Mouse (Mus musculus) gastrocnemius, postnatal 25 days (tissue): ENCODE data around the gene Gstt2. TPM values are rescaled to one million over a fixed set of nuclear protein-coding genes. Genes with fewer than 3 reads are reported as not detected.
"Not testable (repeated sequence)": the region's sequence is repeated elsewhere in the genome, so short reads cannot be mapped to it uniquely, and the experiment has no call there.

ENCODE experiments used
- DNase-seq: peaks from one replicate; pipeline ENCODE4 v3.0.0; 2022
- total RNA-seq, 2 experiments: library from RNA; stranded (reverse); gene quantifications; 1 replicate in 1 of 2; 2 replicates in 1 of 2; pipeline ENCODE4 v1.2.3; 2021

Gene Gstt2
- total RNA-seq, 2 experiments from 2014 or later, result 3.5 to 6.1 TPM

DNA sequence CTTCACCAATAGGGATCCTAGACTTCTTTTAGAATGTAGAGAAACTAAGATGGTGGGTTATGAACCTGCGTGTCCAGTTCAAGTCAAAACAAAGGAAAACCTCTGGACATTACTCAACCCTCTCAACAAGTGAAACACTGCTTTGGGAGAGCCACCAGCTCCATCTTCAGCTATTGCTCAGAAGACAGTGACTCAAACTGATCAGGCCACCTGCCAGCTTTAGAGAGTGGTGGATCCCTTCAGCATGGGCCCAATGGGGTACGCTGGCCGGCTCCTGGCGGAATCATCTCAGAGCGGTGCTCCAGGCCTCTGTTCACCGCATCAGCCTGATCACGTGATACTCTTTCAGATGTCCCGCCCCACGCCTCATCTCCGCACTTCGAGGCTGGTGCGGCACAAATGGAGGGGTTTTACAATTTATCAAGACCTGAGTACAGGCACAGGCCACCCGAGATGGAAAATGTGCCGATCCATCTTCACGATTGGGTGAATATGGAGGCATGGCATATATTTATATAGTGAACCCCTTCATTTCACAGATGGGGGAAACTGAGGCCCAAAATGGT is 18.3 kb upstream of the Gstt2 start:
- DNase-seq, result no peak

DNA sequence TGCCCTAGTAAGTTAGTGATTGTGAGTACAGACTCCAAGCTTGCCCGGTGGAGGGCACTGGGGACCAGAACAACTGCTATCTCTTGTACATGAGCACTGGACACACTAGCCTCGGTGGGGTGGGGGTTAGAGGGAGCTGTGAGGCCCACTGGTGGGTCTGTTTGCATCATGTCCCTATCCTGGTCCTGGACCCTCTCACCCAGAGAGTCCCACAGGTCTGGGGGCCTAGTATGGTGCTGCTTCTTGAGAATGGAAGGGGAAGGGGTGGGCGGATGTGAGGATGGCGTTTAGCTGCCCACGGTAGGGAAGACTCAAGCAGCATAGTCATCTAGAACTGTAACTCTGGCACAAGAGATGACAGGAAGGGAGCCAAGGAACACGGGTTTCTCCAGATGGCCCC is 17.6 kb upstream of the Gstt2 start:
- DNase-seq, result no peak

DNA sequence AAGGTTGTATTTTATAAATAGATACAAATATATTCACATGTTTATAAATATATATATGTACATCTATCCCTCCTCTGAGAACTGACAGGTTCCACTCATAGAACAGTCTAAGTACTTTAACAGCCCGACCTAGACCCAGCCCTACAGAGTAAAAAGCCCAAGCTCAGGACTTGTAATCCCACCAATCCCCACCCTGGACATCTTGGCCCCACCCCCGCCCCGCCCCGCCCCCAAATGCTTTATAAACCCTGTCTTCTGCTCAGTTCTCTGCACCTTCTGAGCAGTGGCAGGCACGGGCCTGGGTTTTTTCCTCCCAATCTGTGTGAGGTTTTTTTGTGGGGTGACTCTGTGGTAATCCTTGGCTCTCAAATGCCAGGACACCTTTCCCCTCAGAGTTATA is 16.9 kb upstream of the Gstt2 start:
- DNase-seq, result no peak

DNA sequence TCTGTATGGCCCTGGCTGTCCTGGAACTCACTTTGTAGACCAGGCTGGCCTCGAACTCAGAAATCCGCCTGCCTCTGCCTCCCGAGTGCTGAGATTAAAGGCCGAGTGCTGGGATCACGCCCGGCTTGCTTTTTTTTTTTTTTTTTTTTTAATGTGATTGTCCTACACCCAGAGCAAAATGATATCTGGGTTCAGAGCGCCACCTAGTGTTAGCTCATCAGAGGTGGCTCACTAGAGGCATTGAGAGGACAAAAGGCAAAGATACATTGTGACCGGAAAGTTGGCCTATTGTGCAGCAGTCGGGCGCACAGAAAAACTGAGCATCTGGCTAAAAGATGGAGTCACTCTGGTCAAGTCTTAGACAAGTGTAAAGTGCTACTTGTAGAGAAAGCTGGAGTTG is 16.2 kb upstream of the Gstt2 start:
- DNase-seq, result peak; percentile 46

DNA sequence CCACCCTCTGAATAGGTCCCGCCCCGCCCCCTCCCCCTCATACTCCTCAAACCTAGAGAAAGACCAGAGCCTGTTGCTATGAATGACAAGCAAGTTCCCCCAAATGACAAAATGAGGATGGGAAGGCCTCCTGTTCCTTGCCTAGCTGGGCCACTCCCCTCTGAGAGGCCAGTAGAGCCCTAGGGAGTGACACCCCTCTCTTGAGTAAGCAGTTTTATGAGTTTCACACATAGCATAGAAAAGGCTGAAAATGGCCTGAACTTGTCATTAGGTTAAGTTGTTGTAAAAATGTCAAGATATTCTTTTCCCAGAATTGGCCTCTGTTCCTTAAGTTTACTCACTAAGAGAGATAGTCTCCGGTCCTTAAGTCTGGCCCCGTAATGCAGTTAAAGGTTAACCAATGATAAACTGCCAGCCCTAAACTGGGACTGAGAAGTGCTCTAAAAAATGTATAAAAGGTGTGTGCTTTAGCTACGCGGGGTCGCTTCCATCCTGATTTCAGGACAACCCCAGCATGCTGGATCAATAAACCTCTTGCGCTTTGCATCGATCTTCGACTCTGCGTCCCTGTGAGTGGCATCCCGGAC is 15.4 kb upstream of the Gstt2 start:
- no peak for DNase-seq

DNA sequence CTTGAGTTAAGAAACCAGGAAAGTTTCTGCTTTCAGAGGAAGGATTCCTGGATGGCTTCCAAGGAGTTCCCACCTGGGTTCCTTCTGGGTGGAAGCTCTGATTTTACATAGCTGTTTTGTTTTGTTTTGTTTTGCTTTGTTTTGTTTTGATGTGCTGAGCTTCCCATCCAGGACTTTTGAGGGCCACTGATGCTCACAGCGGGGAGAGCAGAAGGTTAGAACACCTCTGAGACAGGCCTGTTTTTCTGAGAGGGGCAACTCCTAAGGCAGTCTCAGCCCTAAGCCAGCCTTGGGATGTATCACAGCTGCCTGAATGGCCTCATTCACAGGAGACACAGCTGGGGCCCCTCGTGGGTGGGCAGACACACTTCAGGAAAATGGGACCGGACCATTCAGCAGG is 14.5 kb upstream of the Gstt2 start:
- no peak for DNase-seq

DNA sequence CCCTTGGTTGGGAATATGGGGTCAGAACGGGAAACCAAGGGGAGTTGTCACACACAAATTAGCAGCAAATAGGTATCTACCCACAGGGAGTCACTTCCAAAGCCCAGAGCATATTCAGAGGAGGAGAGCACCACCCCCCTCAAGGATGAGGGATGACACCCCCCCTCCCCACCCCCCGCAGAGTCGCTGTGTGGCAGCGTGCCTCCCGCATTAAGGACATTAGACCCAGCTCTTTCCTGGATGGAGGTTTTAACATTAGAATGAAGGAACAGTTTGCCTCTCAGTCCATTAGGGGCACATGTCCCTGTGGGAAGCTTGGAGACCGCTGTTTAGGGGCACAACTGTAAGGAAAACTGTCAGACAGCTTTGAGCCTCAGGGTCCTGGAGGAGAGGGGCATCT is 13.9 kb upstream of the Gstt2 start:
- no peak for DNase-seq

DNA sequence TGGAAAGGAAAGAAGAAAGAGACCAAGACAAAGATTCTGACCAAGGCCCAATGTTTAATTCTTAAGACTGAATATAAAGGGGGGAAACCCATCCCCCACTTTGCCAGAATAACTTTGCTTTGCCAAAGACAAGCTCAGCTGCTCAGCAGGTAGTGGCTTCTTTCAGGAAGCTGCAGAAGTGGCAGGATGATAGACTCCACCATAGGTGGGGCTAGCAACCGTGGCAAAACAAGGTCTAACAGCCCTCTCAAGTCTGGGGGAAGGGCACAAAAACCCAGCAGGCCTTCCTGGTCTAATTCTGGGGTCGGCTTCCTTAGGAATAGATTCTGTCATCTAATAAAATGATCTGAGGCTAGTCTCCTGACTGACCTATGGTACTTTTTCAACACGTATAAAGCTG is 11.2 kb upstream of the Gstt2 start:
- DNase-seq, result no peak

DNA sequence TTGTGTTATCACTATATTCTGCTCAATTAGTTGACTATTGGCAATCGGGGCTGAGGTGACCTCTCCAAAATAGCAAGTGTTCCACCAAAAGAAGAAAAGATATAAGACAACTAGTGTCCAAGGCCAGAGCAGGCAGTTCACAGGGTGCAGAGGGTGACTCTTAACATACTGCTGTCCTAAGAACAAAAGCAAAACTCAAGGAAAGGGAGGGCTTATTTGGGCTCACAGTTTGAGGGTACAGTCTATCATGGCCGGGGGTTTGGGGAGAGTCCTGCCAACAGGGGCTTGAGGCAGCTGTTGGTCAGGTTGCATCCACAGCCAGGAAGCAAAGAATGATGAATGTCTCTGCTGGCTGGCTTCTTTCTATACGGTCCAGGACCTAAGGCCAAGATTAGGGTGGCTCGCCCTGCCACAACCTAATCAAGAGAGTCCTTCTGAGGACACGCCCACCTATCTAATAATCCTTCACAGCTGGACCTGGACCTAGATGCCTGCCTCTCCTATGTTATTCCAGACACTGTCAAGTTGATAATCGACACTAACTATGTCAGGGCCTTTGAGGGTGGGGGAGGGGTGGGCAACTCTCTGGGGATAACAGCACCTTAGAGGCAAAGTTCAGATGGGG is 8.2 kb upstream of the Gstt2 start:
- DNase-seq, result no peak

DNA sequence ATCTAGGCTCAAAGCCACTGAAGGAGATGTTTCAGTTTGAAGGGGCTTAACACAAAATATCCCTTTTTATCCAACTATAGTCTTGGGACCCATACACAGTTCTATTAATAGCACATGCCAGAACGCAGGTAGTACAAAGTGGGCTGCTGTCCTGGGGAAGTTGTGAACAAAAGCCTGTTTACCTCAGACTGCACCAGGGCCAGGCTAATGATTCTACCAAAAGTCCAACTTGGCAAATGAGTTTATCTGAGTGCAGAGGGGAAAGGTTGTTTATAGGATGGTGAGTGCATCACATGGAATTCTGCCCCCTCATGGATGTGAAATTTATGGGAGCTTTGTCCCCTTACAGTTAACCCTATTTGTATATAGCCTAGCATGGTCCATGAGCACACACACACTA is 7.6 kb upstream of the Gstt2 start:
- no peak for DNase-seq

DNA sequence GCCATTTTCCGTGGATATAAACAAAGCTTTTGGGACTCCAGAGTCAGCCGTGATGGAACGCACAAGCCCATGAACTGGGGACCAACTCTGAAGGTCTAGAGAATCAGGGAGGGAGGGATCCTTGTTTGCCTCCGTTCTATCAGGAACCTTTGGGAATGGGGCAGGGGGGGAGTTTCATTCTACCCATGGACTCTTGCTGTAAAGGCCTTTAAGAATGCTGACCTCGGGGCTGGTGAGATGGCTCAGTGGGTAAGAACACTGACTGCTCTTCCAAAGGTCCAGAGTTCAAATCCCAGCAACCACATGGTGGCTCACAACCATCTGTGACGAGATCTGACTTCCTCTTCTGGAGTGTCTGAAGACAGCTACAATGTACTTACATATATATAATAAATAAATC is 6.7 kb upstream of the Gstt2 start:
- DNase-seq, result not testable (repeated sequence)

DNA sequence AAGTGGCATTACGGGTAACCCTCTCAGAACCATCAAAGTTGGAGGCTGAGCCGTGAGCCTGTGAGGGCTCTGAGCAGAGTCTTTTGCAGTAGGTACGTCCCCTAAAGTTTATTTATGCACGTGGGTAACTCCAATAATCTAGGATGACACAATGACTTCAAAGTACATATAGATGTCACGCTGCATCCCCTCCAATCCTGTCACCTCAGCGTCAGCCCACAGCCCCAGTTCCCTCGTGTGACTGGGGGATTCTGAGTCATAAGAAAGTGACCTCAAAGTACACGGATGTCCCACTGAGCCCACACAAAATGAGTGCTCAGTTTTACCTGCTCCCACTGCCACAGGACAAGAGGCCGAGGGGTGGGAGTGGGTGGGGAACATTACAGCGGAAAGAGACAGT is 1.9 kb upstream of the Gstt2 start:
- DNase-seq, result no peak

DNA sequence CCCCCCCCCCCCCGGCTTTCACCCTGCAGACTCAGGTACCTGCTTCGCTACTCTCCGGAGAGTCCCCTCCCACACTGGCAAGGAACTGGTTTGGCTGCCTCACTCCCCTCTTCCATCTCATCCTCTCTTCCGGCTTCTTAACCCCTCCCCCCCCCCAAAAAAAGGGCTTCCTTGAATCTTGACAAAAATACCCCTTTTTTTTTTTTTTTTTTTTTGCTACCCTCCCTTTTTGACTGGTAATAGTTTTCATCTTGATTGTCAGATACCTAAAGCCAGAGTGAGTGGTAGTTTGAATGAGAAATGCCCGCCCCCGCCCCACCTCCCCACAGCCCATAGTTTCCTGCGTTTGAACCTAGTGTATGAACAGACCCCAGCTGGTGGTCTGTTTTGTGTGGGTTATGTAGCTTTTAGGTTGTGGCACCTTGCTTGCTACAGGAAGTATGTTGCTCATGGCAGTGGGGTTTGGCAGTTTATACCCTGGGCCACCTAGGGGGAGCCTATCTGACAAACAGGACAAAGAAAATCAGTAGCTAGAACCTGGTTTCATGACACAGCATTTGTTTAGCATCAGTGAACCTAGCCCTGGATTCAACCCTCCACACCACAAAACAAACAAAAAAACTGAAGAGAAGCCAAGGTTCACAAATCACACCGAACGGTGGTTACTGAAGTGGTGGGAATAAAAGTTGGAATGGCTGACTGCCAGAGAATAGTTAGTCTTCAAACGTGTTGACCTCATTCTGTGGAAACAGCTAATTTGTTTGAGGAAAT is 1.3 kb downstream of the Gstt2 start:
- DNase-seq, result no peak

DNA sequence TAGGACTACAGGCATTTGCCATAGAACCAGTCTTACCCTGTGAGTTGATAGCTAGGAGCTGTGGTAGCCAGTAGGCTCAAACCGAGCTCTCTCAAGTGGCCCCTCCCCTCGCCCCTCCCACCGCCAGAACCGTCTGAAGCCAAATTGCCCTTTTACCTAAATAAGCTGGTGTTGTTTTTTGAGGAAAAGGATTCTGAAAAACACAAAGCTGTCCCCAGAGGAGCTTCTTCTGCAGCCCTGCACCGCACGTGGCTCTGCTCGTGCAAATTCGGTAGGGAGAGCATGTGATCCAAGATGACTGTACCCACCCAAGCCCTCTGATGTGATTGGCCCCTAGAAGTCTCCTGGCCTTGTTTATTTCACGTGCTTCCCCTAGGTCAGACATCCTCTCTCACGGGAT is 1.9 kb downstream of the Gstt2 start:
- peak; percentile 74 for DNase-seq

DNA sequence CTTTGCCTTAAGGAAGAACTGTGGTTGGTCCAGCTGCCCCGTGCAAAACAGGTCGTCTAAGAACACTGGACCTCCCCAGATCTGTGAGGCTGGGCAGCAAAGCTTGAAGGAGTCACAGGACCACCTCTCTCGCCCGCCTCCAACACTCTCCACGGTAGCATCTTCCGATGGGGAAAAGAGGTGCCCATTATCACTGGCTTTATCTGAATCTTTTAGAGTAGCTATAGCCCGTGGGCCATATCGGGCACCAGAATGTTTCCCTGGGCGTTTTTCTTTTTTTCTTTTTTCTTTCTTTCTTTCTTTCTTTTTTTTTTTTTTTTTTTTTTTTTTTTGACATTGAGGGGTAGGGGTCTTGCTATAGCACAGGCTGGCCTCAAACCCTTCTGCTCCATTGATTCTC is 2.5 kb downstream of the Gstt2 start:
- DNase-seq, result no peak

DNA sequence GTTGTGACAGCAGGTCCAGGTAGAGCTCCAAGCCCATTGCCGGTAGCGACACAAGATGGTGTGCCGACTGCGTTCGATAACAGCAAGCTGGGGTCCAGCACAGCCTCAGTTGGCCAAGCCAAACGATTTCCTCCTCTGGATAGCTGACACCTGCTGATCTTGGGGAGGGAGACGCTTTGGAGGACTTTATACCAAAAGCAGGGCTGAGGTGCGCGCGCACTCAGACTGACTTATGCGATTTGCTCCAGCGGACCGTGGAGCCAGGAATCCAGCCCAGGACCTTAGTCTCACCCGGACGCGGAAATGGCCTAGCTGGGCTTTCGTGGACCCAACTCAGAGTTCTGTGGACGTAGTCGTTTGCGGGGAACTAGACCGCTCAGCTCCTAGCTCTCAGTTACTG is 3.0 kb downstream of the Gstt2 start:
- DNase-seq, result peak; percentile 71

DNA sequence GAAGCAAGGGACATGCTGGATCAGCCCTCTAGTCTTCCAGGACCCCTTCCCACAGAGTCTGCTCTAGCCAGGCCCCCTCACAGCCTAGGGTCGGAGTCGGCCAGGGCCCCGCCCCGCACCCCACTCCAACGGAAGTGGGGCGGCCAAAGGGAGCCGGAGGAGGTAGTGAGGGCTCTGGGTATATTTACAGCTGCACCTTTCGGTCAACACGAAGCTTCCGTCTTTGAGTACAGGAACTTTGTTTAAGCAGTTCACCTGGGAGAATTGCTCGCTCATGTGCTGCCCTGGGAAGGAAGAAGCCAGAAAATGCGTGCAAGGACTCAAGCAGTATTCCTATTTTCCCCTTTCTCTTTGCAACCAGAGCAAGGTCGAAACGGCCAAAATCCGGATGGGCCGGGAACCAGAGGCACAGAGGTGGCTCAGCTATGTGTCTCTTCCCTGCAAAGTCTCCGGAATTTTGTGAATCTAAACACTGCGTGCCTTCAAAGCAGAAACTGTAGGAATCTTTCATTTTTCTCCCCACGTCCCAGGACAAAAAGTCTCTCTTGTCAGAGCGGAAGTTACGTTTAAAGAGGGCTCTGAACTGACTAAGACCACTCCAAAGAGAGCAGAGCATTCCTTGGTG is 3.7 kb downstream of the Gstt2 start:
- DNase-seq, result no peak

DNA sequence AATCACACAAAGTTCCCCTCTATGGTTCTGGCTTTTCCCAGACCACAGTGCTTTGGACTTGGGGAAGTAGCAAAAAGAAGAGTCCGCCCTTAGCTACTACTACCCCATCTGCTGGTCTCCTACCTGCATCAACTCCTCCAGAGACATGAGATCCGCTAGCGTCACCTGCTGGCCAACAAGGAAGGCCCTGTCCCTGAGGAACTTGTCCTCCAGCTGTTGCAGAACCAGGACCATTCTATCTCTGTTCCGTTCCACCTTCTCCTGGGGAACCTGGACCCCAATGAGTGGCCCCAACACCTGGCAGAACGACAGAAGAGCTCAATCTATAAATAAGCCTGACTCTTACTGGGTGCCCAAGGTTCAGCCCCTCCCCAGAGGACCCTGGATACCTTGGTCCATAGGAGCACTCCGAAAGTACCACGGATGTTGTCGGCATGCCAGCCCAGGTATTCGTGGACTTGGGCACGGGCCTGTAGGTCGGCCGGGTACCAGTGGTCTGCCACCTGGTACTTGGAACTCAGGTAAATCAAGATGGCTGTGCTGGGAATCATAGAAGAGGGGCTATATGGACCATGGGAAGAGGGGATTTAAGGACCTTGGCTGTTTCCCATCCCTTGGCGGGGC is 4.8 kb downstream of the Gstt2 start:
- DNase-seq, result peak; percentile 53

DNA sequence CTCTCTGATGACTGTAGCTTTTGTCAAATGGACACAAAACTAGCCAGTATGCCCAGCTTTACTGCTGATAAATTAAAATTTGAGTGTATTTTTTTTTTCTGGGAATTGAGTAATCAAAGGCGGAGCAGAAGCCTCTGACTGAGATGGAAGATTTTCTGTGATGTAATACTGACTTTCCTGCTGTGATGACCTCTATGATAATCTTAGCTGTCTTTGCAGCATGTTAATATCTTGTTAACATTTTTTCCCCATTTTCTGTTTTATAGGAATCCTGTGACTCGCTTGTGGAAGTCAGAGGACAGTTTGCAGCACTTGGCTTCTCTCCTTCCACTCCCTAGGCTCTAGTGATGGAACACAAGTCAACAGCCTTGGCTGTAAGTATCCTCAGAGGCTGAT is 7.0 kb downstream of the Gstt2 start:
- DNase-seq, result no peak

DNA sequence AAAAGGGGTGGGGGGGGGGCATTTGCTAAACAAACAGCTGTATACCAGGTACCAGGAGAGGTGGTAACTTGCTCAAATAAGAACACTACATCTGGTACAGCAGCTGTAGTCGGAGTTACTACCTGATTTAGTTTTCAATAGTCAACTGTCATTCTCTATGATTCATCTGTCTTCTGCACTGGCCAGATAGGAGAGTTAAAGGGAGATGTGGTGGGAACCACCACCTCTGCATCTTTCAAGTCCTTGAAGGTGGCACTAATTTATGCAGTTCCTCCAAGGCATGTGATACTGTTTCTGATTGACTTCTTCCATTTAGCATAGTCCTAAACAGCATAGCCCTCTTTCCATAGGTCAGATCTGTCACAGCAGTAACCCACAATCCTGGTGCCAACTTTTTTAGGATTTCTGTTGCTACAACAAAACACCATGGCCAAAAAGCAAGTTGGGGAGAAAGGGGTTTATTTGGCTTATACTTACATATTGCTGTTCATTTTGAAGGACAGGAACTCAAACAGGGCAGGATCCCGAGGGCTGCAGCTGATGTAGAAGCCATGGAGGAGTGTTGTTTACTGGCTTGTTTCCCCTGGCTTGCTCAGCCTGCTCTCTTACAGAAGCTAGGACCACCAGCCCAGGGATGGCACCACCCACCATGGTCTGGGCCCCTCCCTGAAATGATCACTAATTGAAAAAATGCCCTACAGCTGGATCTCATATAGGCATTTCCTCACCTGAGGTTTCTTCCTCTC is 7.5 kb downstream of the Gstt2 start:
- no peak for DNase-seq

DNA sequence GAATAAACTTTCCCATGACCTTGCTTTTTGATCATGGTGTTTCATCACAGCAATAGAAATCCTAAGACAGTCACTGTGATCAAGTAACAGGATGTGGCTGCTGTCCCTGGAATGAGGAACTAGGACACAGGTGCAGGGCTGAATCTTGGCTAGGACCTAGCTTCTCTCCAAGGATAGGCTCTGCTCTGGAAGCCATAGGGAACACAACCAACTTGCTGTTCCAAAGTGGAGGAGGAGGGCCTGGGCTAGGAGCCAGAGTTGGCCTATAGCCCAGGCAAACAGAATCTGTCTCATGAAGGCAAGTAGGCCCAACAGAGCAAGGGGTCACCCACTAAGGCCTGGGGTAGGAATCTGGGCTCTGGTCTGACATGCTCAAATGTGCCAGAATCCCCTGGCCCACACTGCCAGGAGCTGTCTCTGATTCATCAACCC is 8.7 kb downstream of the Gstt2 start:
- DNase-seq, result peak; percentile 91
